Mouse (Mus musculus): ENCODE measurements around the gene Btbd9.

Btbd9 gene

DNA sequence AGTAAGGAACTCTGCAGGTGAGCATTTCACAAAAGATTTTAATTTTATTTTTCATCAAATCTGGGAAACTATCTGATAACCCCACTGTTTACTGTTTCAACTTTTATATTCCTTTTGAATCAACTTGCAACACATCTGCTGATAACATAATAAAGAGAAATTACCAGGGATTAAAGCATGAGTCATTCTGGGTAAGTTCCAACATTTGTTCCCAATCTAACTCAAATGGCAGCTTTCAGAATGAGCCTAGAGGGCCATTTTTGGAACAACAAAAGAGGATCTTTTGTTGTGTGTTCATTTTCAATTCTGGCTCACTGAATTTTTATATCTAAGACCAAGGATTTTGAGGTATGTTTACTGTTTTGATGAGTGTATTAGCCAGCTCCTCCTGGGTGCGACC, 185.1 kb downstream of the Btbd9 start:
- in situ Hi-C loops (cut with MboI; ENCODE audit: low pct_unique_long_range_greater_than_20kb in 1 of 2, low sequenced_read_pairs in 2 of 2, unreplicated experiment in 1 of 2) = no loop called here

DNA sequence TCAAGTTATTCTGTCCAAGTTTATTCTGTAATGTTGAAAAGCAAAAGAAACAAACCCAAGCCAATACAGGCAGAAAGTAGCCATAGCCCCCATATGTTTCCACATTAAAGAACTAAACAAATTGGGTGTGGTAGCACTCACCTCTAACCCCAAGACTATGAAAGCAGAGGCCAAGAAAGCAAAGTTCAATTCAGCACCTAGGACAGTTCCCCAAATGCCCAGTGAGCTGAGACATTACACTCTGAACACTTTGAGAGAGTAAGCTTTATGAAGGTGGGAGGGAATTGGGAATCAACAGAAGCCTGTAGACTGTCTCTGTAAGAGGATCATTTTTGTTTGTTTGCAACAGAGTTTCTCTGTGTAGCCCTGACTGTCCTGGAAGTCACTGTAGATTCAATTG, 186.6 kb downstream of the Btbd9 start:
- in situ Hi-C loops (cut with MboI; ENCODE audit: low pct_unique_long_range_greater_than_20kb in 1 of 2, low sequenced_read_pairs in 2 of 2, unreplicated experiment in 1 of 2) = no loop called here

DNA sequence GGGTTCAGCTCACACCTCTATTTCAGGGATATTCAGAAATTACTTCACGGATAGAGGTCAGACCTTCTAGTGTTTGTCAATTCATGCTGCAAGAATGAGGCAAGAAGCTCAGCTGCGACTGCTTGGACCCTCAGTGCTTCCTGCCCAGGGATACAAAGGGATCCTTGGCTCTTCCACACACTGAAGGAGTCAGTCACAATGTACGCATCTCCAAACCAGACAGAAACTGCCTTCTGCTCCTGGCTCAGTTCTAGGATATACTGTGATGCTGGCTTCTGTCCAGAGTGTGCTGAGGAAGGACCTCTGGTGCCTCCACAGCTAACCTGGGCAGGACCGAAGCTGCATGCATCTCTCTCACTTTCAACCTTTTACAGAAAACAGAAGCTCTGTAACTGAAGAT, 187.5 kb downstream of the Btbd9 start:
- in situ Hi-C loops (cut with MboI; ENCODE audit: low pct_unique_long_range_greater_than_20kb in 1 of 2, low sequenced_read_pairs in 2 of 2, unreplicated experiment in 1 of 2) = no loop called here

DNA sequence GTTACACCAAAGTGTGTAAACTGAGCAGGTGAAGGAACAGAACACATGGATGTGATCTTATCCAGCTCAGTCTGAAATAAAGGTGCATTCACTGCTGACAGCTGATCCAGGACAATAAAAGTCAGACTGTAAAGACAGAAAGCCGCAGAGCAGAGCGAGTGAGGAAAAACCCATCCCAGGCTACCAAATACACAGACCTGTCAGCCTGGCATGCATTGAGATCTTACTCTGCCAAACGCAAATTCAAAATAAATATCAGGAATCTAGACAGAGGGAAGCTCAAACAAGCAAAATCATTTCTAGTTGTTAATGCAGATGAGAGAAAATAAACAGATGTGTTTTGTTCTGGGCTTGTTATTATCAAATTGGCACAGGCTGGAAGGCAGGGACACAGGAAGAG, 187.9 kb downstream of the Btbd9 start:
- in situ Hi-C loops (cut with MboI; ENCODE audit: low pct_unique_long_range_greater_than_20kb in 1 of 2, low sequenced_read_pairs in 2 of 2, unreplicated experiment in 1 of 2) = no loop called here

DNA sequence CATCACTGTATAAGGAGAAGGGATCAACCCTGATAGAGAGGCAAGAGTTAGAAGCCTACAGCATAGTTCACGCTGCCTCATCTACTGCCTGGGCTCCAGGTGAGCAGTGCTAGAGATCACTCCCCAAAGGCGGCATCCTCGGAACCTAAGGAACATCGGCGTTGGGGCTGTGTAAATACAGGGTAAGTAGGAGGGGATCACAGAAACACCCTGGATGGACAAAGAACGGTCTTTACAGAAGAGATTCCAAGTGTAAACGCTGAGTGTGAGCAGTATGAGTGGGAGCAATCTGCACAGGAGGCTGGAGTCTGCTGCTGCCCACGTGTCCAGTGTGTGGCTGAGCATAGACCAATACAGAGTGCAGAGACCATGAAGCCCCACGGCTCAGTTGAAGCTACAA, 190.0 kb downstream of the Btbd9 start:
- in situ Hi-C loops (cut with MboI; ENCODE audit: low pct_unique_long_range_greater_than_20kb in 1 of 2, low sequenced_read_pairs in 2 of 2, unreplicated experiment in 1 of 2) = no loop called here

DNA sequence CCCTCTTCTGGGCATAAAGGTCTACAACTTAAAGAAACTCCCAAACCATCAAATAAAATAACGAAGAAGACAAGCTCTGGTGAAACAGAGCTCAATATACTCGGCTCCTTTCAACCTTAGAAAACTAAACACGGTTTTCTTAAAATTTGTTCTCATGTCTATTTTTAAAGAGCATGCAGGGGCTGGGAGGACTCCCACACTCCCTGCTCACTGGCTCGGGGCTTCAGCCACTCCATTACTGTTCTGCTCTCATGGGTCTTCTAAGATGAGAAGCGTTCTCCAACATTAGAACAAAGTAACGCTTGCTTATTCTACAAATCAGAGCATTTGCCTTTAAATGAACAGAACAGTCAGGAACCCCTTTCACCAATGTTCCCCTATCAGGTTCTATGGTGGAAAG, 192.6 kb downstream of the Btbd9 start:
- in situ Hi-C loops (cut with MboI; ENCODE audit: low pct_unique_long_range_greater_than_20kb in 1 of 2, low sequenced_read_pairs in 2 of 2, unreplicated experiment in 1 of 2) = no loop called here

DNA sequence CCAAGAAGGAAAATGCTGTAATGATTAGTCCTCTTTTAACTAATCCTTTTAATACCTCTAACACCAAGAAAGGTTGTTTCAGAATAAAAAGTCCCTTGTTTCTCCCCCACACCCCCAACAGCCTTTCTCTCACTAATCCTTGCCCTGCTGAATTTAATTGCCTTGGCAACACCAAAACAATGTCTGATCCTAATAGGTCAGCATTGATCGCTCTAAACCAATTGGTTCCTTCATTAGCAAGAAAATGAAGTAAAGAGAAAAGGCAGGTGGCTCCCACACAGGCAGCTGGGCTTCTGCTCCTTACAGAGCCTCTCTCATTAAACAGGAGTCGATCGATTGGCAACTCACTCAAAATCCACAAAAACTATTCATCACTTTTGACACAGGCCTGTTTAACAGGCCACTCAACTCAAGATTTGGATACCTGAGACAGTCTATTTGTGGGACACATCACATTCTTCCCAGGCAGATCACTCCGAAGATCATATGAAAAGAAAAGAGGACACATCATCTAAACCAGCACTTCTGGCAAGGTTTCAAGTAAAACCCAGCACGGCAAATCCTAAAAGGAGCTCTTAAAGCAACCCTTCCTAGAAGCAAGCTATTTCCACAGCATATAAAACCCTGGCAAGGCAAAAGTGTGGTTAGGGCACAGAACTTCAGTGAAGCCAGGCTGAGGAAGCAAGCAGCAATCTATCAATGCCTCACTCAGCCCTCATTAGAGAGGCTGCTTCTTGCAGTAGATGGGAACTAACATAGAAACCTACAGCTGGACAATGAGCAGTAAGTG, 197.9 kb downstream of the Btbd9 start:
- in situ Hi-C loops (cut with MboI; ENCODE audit: low pct_unique_long_range_greater_than_20kb in 1 of 2, low sequenced_read_pairs in 2 of 2, unreplicated experiment in 1 of 2) = no loop called here

DNA sequence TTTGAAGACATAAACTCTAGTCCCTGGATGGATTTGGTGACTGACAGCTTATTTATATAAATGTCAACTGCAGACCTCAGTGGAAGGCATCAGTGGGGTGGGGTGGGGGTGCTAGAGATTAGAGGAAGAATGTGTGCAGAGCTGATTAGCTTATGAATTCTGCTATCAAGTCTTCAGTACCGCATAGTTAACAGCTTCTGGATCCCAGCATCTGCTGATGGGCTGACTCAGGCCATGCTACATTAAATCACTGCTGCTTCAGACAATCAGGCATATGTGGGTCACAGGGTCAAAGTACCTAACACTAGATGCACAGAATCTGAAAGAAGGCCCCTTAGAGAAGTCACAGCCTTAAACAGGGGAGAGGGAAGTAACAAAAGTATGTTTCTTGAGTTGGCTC, 198.5 kb downstream of the Btbd9 start:
- in situ Hi-C loops (cut with MboI; ENCODE audit: low pct_unique_long_range_greater_than_20kb in 1 of 2, low sequenced_read_pairs in 2 of 2, unreplicated experiment in 1 of 2) = no loop called here

DNA sequence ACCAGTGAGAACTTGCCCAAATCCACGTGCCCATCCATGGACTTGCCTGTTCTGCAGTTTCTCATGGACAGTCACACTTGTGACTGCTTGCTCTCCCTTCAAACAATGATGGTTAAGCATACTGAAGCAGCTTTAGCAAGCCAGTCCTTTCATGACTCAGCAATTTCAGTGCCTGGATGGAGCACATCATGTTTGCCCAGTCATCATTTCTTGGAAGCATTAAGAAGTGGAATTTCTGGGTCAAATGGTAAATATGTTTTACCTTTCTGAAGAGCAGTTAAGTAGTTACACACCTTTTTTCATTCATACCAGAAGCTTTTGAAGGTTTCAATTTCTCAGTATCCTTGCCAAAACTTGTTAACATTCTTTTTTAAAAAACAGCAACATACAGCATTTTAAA, 201.2 kb downstream of the Btbd9 start:
- in situ Hi-C loops (cut with MboI; ENCODE audit: low pct_unique_long_range_greater_than_20kb in 1 of 2, low sequenced_read_pairs in 2 of 2, unreplicated experiment in 1 of 2) = no loop called here

DNA sequence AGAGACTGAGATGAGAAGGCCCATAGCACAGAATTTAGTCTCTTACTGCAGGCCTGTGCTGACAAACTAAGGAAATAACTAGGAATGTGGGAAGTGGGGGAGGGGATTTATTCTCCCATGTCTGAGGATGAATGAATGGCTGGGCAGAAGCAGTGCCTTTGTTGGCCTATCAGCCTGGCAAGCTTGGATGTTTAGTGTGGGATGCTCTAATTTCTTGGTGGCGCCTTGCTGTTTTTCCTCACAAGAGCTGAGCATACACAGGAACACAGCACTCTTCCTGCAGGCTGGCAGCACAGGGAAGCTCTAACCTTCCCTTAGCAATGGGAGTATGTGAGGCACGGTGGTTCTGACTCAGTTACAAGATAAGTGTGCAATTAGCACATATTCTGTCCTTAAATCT, 207.7 kb downstream of the Btbd9 start:
- in situ Hi-C loops (cut with MboI; ENCODE audit: low pct_unique_long_range_greater_than_20kb in 1 of 2, low sequenced_read_pairs in 2 of 2, unreplicated experiment in 1 of 2) = no loop called here

DNA sequence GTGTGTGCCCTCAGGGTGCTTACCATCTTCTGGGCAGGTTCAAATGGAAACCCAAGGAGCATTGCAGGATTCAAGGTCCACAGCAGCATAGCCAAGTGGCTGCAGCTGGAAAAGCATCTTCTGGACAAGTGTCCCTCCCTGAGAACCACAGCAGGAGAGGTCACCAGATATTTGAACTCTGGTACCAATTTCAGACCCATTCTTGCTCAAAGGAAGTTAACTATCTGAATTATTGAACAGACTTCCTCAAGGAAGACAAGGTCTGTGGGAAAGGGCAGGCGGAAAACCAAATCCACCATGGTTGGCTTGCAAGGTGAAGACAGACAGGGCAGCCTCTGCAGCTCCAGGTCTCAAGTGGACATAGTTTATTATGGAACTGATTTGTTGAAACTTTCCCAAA, 211.6 kb downstream of the Btbd9 start:
- in situ Hi-C loops (cut with MboI; ENCODE audit: low pct_unique_long_range_greater_than_20kb in 1 of 2, low sequenced_read_pairs in 2 of 2, unreplicated experiment in 1 of 2) = no loop called here

DNA sequence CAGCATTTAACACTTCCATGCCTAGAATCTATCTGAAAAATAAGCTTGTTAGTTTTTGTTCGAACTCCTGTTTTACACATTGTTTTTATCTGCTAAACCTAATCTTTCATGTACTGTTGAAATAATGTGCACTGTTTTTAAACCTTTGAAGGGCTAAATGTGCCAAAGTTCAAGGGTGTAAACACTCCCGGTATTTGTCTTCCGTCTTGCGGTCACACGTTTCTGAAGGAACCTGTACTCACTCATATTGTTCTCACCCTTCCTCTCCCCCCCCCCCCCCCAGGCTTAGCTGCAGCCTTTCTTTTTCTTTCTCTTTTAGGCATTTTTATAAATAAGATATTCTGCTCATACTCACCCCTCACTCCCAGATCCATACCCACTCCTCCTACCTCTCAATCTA, 212.9 kb downstream of the Btbd9 start:
- in situ Hi-C loops (cut with MboI; ENCODE audit: low pct_unique_long_range_greater_than_20kb in 1 of 2, low sequenced_read_pairs in 2 of 2, unreplicated experiment in 1 of 2) = no loop called here

DNA sequence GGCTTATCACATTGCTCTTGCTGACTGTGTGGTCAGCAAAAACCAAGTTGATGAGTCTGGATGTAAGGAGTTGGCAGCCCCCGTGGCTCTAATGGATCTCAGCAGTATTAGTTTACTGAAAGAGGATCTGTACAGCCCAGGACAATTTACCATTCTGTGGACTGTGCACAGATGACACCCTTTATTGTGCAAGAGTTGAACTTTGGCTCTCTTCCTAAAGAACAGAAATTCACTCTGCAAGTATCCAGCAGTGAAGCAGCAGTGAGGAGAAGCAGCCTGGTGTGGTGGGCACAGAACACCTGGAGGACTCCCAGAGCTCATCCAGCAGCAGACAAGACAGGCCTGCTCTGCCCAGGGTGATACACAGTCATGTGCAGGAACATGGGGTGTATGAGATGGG, 215.6 kb downstream of the Btbd9 start:
- in situ Hi-C loops (cut with MboI; ENCODE audit: low pct_unique_long_range_greater_than_20kb in 1 of 2, low sequenced_read_pairs in 2 of 2, unreplicated experiment in 1 of 2) = no loop called here

DNA sequence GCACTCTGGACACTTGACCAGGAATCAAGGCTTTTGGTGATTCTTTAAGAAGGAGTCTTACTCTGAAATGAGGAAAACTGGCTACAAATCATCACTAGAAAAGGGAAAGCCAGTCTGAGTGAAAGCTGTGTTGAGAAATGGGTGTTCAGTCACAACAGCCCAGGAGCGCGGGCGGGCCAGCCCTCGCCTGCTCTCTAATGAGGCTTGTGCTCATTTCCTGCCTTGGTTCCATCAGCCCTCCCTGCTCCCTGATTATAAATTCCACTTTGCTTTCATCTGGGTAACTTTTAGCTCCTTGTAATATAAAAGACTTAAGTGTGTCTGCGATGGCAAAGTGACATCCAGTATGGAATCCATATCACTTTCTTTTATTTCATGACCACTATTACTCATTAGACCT, 216.9 kb downstream of the Btbd9 start:
- in situ Hi-C loops (cut with MboI; ENCODE audit: low pct_unique_long_range_greater_than_20kb in 1 of 2, low sequenced_read_pairs in 2 of 2, unreplicated experiment in 1 of 2) = no loop called here

DNA sequence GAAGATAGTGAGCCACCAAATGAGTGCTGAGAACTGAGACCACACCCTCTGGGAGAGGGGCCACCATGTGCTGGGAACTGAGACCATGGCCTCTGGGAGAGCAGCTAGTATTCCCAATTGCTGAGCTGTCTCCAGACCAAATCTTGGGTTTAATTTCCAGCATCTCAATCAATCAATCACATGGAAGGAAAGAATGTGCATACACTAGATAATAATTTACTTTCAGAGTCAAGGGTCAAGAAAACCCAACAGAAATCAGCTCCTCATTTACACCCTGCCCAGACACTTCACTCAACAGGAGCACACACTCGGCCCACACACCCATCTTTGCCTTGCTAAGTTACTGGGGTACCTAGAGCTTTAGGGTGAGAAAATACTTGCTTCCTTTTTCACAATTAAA, 220.9 kb downstream of the Btbd9 start:
- in situ Hi-C loops (cut with MboI; ENCODE audit: low pct_unique_long_range_greater_than_20kb in 1 of 2, low sequenced_read_pairs in 2 of 2, unreplicated experiment in 1 of 2) = no loop called here

DNA sequence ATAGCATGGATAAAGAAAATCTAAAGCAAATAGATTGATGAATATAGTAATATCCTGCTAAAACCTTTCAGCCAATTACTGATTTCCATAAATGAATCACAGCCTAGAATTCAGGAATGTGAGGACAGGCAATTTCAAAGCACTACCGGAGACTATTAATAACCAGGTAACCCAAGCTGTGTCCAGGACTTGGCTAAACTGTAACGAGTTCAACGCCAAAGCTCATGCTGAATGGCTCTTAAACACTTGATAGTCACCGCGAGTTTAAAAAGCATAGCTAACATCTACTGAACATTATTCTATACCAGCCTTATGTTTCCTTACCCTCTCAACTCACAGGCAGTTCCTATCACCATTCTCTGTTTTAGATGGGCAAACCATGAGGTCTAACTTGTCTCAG, 221.9 kb downstream of the Btbd9 start:
- in situ Hi-C loops (cut with MboI; ENCODE audit: low pct_unique_long_range_greater_than_20kb in 1 of 2, low sequenced_read_pairs in 2 of 2, unreplicated experiment in 1 of 2) = no loop called here

DNA sequence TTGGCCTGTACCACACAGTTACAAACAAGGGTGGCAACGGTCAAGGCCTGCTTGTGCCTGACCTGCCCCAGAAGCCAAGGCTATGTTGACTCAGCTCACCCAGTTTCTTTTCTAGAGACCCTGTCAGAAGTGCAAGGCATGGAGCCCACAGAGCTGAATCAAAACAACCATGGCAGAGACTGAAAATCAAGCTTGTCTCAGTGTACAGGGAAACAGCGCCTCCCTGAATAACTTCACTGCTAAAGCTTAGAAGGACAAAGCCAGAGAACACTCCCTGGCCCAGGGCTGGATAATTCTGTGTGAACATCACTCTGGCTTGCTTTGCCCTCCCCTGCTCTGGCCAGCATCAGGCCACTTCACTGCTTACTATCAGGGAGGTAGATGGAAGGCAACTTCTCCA, 228.3 kb downstream of the Btbd9 start:
- in situ Hi-C loops (cut with MboI; ENCODE audit: low pct_unique_long_range_greater_than_20kb in 1 of 2, low sequenced_read_pairs in 2 of 2, unreplicated experiment in 1 of 2) = no loop called here

DNA sequence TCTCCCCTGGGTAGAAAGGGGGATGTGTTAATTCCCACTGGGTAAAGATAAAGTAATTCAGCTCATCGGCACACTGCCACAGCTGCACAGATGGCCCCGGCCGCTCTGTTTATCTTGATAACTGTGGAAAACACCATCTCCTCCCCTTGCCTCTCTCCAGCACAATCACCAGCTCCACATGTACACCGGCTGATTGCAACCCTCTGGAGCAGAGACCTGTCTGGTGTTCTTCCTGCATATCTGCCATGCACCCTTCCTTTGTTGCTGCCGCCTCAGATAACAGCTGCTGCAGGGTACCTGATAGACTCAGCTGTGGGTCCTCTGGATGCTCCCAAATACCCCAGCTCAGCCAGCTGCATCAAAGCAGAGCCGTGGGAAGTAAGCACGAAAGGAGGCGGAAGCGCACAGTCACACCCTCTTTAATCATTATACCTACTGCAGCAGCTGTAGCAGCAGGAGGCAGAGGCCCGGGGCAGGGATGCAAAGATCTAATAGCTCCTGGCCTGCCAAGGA, 229.1 kb downstream of the Btbd9 start:
- in situ Hi-C loops (cut with MboI; ENCODE audit: low pct_unique_long_range_greater_than_20kb in 1 of 2, low sequenced_read_pairs in 2 of 2, unreplicated experiment in 1 of 2) = no loop called here

DNA sequence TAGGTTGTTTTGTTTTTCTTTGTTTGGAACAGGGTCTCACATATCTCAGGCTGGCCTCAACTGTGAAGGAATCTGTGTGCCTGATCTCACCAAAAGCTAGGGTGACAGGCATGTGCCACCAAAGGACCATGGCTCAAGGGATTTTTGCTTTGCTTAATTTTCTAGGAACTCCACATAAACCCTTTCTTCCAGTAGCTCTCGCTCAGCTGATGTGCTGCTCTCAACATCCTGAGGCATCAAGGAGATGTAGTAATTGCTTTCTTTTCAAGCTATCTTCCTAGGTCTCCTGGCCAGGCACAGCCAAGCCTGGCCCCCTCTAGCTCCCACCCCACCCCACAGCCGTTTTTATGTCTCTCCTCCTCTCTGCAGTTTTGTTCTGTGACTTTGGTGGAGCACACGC, 231.3 kb downstream of the Btbd9 start:
- in situ Hi-C loops (cut with MboI; ENCODE audit: low pct_unique_long_range_greater_than_20kb in 1 of 2, low sequenced_read_pairs in 2 of 2, unreplicated experiment in 1 of 2) = no loop called here

DNA sequence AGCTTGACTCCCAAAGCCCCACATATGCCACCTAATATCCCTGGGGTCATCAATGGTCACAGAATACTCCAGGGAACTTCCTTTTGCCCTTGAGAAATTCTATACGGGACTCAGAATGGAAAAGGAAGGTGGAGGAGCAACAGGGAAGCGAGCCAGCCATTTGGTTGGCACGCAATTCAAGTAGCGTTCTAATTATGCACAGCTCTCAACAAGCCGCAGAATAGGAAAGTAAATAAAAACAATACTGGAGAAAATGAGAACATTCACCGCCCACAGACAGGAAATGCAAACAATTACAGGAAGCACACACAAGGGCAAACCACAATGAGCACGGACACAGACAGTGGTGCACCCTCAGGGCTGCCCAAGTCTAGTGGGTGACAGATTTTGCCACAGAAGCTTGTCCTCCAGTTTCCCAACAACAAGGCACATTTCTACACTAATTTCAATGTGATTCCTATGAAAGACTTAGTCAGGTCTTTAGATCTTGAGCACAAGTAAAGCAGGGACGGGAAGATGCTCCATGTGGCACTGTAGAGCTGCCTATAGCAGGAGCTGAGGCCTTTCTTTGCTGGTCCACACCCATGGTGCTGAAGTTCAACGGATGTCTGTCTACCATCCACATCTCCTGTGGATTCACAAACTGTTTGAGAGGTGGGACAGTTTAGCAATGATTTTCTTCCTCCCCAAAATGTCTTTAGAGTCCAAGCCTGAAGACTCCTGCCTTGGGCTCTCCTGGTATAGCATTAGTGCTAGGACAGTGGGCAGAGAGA, 232.4 kb downstream of the Btbd9 start:
- in situ Hi-C loops (cut with MboI; ENCODE audit: low pct_unique_long_range_greater_than_20kb in 1 of 2, low sequenced_read_pairs in 2 of 2, unreplicated experiment in 1 of 2) = no loop called here
